Mouse (Mus musculus) ES-E14 (cell line): ENCODE data around the gene Vps41. TPM values are rescaled to one million over a fixed set of nuclear protein-coding genes. Genes with fewer than 3 reads are reported as not detected.

ENCODE experiments used
- DNase-seq: peaks from one replicate; pipeline ENCODE4 v3.0.0-alpha.2; 2013; ENCODE audit warnings: low read depth, low spot score
- H3K27ac ChIP-seq: 2 replicates; pipeline ENCODE4 v1.5.1; 2012; ENCODE audit warnings: low read depth, mild to moderate bottlenecking, low read length, moderate library complexity, mixed read lengths; ENCODE audit not compliant: poor library complexity, insufficient read depth, severe bottlenecking
- H3K36me3 ChIP-seq: 2 replicates; pipeline ENCODE4 v1.6.1; 2012; ENCODE audit warnings: mild to moderate bottlenecking, low read length, moderate library complexity, mixed read lengths; ENCODE audit not compliant: control insufficient read depth, poor library complexity, insufficient read depth, severe bottlenecking
- H3K4me1 ChIP-seq, 2 experiments: fragments of 150-350 bp in 1 of 2; sonication (generic) in 1 of 2; 2 replicates each; pipeline ENCODE4 v1.6.1; 2012; ENCODE audit warnings: low read length in 2 of 2, mild to moderate bottlenecking in 1 of 2, mixed read lengths in 1 of 2; ENCODE audit not compliant: control insufficient read depth in 2 of 2, insufficient read depth in 2 of 2, poor library complexity in 1 of 2
- H3K4me3 ChIP-seq, 2 experiments: fragments of 150-350 bp in 1 of 2; sonication (generic) in 1 of 2; 2 replicates each; pipeline ENCODE4 v1.5.1; 2012; ENCODE audit warnings: low read length in 2 of 2, low read depth in 1 of 2, mild to moderate bottlenecking in 1 of 2, mixed read lengths in 1 of 2; ENCODE audit not compliant: insufficient read depth in 1 of 2, poor library complexity in 1 of 2, severe bottlenecking in 1 of 2
- H3K9ac ChIP-seq: 2 replicates; pipeline ENCODE4 v1.6.1; 2012; ENCODE audit warnings: low read depth, mild to moderate bottlenecking, low read length, mixed read lengths; ENCODE audit not compliant: poor library complexity, insufficient read depth, severe bottlenecking
- H3K9me3 ChIP-seq: fragments of 150-350 bp; sonication (generic); 2 replicates; pipeline ENCODE4 v1.6.1; 2012; ENCODE audit warnings: low read depth, mild to moderate bottlenecking, low read length; ENCODE audit not compliant: control insufficient read depth, insufficient read depth
- CHD2 ChIP-seq: IDR thresholded peaks from 2 replicates; pipeline ENCODE4 v1.6.1; 2014; ENCODE audit warnings: mild to moderate bottlenecking, low read depth, low read length, inconsistent platforms
- HCFC1 ChIP-seq: IDR thresholded peaks from 2 replicates; pipeline ENCODE4 v1.6.1; 2012; ENCODE audit warnings: low read length, inconsistent platforms, borderline replicate concordance; ENCODE audit not compliant: insufficient read depth
- MAFK ChIP-seq: IDR thresholded peaks from 2 replicates; pipeline ENCODE4 v1.6.1; 2014; ENCODE audit warnings: mild to moderate bottlenecking, low read depth, low read length, inconsistent platforms; ENCODE audit not compliant: insufficient read depth
- ZC3H11A ChIP-seq: IDR thresholded peaks from 2 replicates; pipeline ENCODE4 v1.6.1; 2012; ENCODE audit warnings: low read depth, mild to moderate bottlenecking, inconsistent platforms, low read length, borderline replicate concordance
- ZNF384 ChIP-seq: IDR thresholded peaks from 2 replicates; pipeline ENCODE4 v1.6.1; 2012; ENCODE audit warnings: low read depth, low read length, inconsistent platforms
- in situ Hi-C, 2 experiments: fragments of 600-800 bp; cut with MboI; formaldehyde crosslinking; loops; one replicate each; pipeline ENCODE4 v1.15.1; 2025; ENCODE audit warnings: low sequenced_read_pairs in 2 of 2, inconsistent platforms in 1 of 2; ENCODE audit not compliant: unreplicated experiment in 2 of 2
- total RNA-seq: library from RNA; depleted of rRNA; stranded (reverse); fragments of 300-350 nt; gene quantifications from 2 replicates; pipeline ENCODE4 v1.2.3, GENCODE M21; 2012

Vps41 gene
- total RNA-seq, 1 experiment = 52.4 TPM

GRCm38 (mm10) chr13:18859389-18859788 lies 142.3 kb downstream of the Vps41 start:
- no peak overlapping the region for H3K4me3 ChIP-seq
- TF ChIP-seq ZC3H11A (no peak), HCFC1 (no peak), CHD2 (no peak), ZNF384 (no peak), MAFK (no peak)
- peaks cover 0 to 2% of the 10 kb centered on the region in 2 experiments; a peak in 1 of 4 replicates for H3K4me1 ChIP-seq
- in situ Hi-C loops = no loop called here
- H3K27ac ChIP-seq = no peak overlapping the region
- H3K36me3 ChIP-seq = peaks cover 6% of the 10 kb centered on the region; the same call in 1 of the 2 replicates
- no peak for DNase-seq
- H3K9ac ChIP-seq = no peak overlapping the region
- H3K9me3 ChIP-seq = no peaks in the 10 kb centered on the region

DNA sequence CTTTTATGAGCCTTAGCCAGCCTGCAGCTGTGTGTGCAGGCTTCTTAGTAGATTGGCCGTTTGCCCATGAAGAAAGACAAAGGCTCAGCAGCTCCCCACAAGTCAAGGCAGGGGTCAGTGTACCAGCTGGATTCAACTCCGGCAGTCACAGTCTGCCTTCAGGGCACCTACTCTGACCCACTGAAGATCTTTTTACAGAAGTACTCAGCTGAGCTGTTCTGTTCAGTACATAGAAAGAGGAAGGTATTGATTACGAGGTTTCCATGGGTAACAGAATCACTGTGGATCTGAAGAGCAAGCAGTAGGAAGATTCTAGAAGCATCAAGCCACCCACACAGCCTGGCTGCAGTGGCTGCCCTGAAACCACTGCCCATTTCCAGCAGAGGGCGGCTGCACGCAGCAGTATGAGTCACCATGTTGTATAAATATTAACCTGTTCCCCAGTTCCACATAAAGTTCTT lies 151.0 kb downstream of the Vps41 start:
- Histone ChIP-seq H3K27ac (no peak overlapping the region), H3K4me1 (no peaks in the 10 kb centered on the region), H3K9ac (no peak overlapping the region), H3K36me3 (peaks cover 4% of the 10 kb centered on the region; the same call in 1 of the 2 replicates), H3K4me3 (no peak overlapping the region), H3K9me3 (no peaks in the 10 kb centered on the region)
- DNase-seq = no peak
- in situ Hi-C loops = no loop called here
- no peak for TF ChIP-seq CHD2
- no peak for TF ChIP-seq ZC3H11A

DNA sequence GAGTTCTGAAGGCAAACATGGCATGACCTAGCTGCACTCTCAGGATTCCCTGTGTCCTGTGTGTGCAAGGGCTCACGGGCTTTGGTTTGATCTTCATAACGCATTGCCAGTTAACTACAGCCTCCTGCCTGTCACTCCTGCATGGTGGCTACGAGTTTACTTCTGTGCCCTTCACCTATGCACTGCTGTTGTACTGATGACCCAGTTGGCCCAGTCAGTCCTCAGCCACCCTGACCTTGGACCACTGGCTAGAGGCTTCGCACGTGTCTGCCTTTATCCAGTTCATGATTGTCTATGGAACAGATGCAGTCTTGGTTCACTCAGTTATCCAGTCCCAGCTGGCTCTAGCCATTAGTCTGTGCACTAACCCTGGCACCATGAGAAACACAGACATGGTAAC lies 151.7 kb downstream of the Vps41 start:
- no peak for DNase-seq
- H3K36me3 ChIP-seq = peaks cover 4% of the 10 kb centered on the region; the same call in 1 of the 2 replicates
- TF ChIP-seq HCFC1 (no peak), MAFK (no peak), CHD2 (no peak), ZC3H11A (no peak), ZNF384 (no peak)
- no peak overlapping the region for H3K27ac ChIP-seq
- in situ Hi-C loops = no loop called here
- no peaks in the 10 kb centered on the region for H3K9me3 ChIP-seq
- no peak overlapping the region for H3K4me3 ChIP-seq
- H3K4me1 ChIP-seq = no peaks in the 10 kb centered on the region
- no peak overlapping the region for H3K9ac ChIP-seq

DNA sequence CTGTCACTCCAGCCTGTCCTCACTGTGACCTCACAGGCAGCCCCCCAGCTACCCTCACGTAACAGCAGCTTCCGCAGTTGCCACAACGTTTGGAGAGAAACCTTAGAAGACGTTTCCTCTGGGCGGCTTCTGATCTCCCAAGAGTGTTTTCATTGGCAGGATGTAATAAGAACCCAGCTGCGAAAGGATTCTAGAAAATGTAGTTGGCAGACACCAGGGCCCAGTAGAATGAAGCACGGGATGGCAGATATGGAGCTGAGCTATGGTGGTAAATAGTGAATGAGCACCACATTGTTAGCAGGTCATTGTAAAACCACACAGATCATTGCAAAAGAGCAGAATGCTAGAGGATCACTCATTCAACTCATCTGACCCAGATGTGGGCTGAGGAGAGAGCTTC lies 158.2 kb downstream of the Vps41 start:
- no peak for DNase-seq
- in situ Hi-C loops = no loop called here

DNA sequence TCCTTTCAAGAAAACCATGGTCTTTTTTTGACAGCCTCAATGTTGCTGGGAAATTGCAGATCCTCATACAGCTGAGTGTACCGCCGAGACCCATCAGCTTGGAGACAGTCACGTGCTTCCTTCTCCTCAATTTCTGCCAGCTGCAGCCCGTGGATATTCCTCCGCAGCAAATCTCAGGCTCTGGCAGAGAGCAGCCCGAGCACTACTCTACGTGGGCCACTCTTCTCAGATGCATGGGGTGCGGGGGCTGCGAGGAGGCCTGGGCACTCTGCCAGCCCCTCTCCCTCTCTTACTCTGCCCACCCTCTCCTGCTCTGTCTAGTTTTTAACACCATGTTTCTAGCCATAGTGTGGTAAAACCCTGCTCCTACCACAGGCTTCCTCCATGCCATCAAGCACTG lies 175.8 kb downstream of the Vps41 start:
- no peaks in the 10 kb centered on the region for H3K36me3 ChIP-seq
- TF ChIP-seq CHD2 = no peak
- no peak for TF ChIP-seq MAFK
- no peak for TF ChIP-seq HCFC1
- no peak for TF ChIP-seq ZC3H11A
- TF ChIP-seq ZNF384 = no peak
- H3K4me3 ChIP-seq = no peak overlapping the region
- no peak overlapping the region for H3K27ac ChIP-seq
- DNase-seq = no peak
- H3K9me3 ChIP-seq = no peaks in the 10 kb centered on the region
- H3K9ac ChIP-seq = no peak overlapping the region
- in situ Hi-C loops = no loop called here
- H3K4me1 ChIP-seq = no peaks in the 10 kb centered on the region

More for the DNA sequence above, 158.2 kb downstream of the Vps41 start:
- no peaks in the 10 kb centered on the region for H3K36me3 ChIP-seq
- H3K4me1 ChIP-seq = no peaks in the 10 kb centered on the region
- no peak overlapping the region for H3K9ac ChIP-seq
- H3K27ac ChIP-seq = no peak overlapping the region
- H3K9me3 ChIP-seq = no peaks in the 10 kb centered on the region
- TF ChIP-seq ZC3H11A (no peak), CHD2 (no peak), MAFK (no peak), HCFC1 (no peak), ZNF384 (no peak)
- H3K4me3 ChIP-seq = no peak overlapping the region
